Mouse (Mus musculus) kidney, embryonic 14.5 days (tissue): ENCODE results near the gene Ascl1. TPM values are rescaled to one million over a fixed set of nuclear protein-coding genes. Genes with fewer than 3 reads are reported as not detected.

Source experiments
- ATAC-seq: fragments of 200-750 bp; cut with Nextera tagmentation; 2 replicates; pipeline ENCODE4 v1.8.0; 2017; ENCODE audit warnings: moderate number of reproducible peaks, mild to moderate bottlenecking, moderate TSS enrichment, moderate library complexity; ENCODE audit not compliant: low FRiP score, low TSS enrichment
- H3K27ac ChIP-seq: fragments of 300-500 bp; sonication (generic); 2 replicates; pipeline ENCODE4 v1.5.1; 2014; ENCODE audit warnings: low read depth, mild to moderate bottlenecking, low read length, moderate library complexity, mixed read lengths
- H3K27me3 ChIP-seq: fragments of 300-500 bp; sonication (generic); 2 replicates; pipeline ENCODE4 v1.6.1; 2014; ENCODE audit warnings: mild to moderate bottlenecking, low read length; ENCODE audit not compliant: control insufficient read depth, insufficient read depth
- H3K36me3 ChIP-seq: fragments of 300-500 bp; sonication (generic); 2 replicates; pipeline ENCODE4 v1.6.1; 2014; ENCODE audit warnings: low read length, mixed read lengths; ENCODE audit not compliant: control insufficient read depth, insufficient read depth
- H3K4me1 ChIP-seq: fragments of 300-500 bp; sonication (generic); 2 replicates; pipeline ENCODE4 v1.6.1; 2014; ENCODE audit warnings: low read length, mixed read lengths; ENCODE audit not compliant: control insufficient read depth, insufficient read depth
- H3K4me2 ChIP-seq: fragments of 300-500 bp; sonication (generic); replicated peaks from 2 replicates; pipeline ENCODE4 v1.6.1; 2014; ENCODE audit warnings: low read depth, mild to moderate bottlenecking, low read length
- H3K4me3 ChIP-seq: fragments of 300-500 bp; sonication (generic); 2 replicates; pipeline ENCODE4 v1.5.1; 2014; ENCODE audit warnings: mild to moderate bottlenecking, low read length
- H3K9ac ChIP-seq: fragments of 300-500 bp; sonication (generic); 2 replicates; pipeline ENCODE4 v1.6.1; 2014; ENCODE audit warnings: low read depth, mild to moderate bottlenecking, low read length, moderate library complexity
- H3K9me3 ChIP-seq: fragments of 300-500 bp; sonication (generic); 2 replicates; pipeline ENCODE4 v1.6.1; 2016; ENCODE audit warnings: low read length; ENCODE audit not compliant: control insufficient read depth
- WGBS: fragments of 180-500 bp; shearing (Covaris S2); extraction: QIAGEN DNeasy Blood & Tissue Kit; methylation state at CpG from one replicate; pipeline ENCODE4 v1.1.7; 2014; 5-methylcytosine and 5-hydroxymethylcytosine counted together
- polyA plus RNA-seq: library from polyadenylated mRNA; unstranded; fragments of >200 nt; fragmentation: Nextera tagmentation; extraction: Ambion mirVana; gene quantifications from 2 replicates; pipeline ENCODE4 v1.2.1, GENCODE M21; 2014

The Ascl1 gene
- polyA plus RNA-seq, 1 experiment from 2014 or later: 0.93 TPM

DNA sequence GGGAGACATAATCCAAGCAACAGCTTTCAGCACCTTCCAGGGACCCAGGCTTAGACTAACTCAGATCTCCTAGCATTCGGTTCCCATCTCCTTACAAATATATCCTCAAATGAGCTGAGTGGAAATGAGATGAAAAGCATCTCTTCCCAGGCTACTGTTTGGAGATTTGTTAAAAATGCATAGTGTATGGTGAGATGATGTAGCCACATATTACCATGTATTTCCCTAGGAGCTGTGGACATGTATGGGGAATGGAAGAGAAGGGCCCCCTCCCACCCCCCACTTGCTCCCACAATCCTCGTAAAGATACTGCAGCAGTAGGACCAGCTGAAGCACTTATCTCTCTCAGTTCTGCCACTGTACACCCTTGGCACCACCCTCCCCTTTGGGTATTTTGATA, 3.1 kb downstream of the Ascl1 start:
- Histone ChIP-seq H3K9ac (no peak overlapping the region), H3K4me1 (peaks cover 20% of the 10 kb centered on the region; the same call in 1 of the 2 replicates), H3K27me3 (peaks cover 94% of the 10 kb centered on the region), H3K4me3 (no peak overlapping the region), H3K4me2 (no peak overlapping the region), H3K27ac (no peak overlapping the region), H3K36me3 (no peaks in the 10 kb centered on the region), H3K9me3 (no peaks in the 10 kb centered on the region)
- WGBS: 3% methylated on average over 2 of the region's 2 CpGs
- ATAC-seq: no peak

DNA sequence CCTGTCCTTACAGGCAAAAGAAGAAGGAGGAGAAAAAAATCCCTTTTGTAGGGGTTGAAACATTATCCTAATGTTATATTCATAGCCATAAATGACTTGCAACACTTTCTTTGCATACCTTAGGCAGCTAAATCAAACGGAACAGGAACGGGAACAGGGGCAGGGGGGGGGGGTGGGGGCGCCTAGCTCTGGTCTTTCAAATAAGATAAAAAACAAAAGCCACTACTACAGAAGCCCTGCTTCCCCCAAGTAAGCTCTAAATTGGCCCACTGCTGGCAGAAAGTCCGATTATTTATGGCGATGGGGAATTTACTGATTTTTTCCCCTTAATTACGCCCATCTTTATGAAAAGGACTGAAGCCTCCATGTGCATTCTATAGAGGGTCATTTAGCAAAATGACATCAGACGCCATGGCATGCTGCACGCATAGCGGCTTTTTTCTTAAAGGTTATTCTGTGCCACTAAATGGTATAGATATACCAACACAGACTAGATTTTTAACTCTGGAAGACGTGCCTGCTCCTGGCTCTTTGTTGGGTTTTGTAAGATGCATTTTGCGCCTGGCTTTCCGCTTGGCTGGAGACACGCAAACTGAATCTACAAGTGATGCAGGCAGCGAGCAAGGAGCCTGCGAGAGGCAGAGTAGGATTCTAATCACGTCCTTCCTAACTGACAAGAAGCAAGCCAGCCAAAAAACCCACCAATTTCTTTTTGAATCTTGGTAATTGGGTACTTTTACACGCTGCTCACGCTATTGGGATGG, 4.0 kb downstream of the Ascl1 start:
- Histone ChIP-seq H3K27ac (no peak overlapping the region), H3K9me3 (no peaks in the 10 kb centered on the region), H3K4me1 (peaks cover 15% of the 10 kb centered on the region; the same call in 1 of the 2 replicates), H3K36me3 (no peaks in the 10 kb centered on the region), H3K9ac (no peak overlapping the region), H3K4me2 (no peak overlapping the region), H3K4me3 (no peak overlapping the region), H3K27me3 (peaks cover 94% of the 10 kb centered on the region)
- no peak for ATAC-seq
- WGBS: under 1% methylated on average over 18 of the region's 18 CpGs

DNA sequence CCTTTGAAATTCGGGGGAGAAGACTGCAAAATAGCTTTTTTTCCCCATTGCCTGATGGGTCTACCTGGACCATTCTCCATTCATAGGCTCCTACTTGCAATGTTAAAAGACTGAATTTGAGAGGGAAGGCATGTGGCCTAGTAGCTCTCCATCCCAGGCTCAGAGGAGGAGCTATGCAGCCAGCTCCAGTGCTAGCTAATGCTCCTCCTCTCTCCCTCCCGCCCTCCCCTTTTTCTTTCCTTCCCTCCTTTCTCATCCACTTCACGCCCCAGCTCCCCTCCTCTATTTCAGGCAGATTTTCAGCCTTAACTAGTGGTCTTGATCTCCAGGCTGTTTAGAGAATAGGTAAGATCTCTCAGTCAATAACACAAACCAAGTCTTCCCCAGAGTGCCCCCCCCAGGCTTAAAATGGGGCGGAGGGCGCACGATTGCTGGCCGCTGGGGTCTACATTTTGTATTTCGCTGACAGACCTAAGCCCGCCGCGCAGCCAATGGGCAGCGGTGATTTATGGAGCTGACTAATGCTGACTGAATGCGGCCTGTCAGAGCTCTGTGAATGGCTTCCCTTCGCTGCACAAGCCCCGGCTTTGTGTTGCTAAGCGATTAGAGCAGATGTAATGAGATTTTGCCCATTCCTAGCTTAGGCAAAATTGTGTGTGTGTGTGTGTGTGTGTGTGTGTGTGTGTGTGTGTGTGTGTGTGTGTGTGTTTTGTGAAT, 4.9 kb downstream of the Ascl1 start:
- no peaks in the 10 kb centered on the region for H3K36me3 ChIP-seq
- H3K4me2 ChIP-seq: no peak overlapping the region; the same call in 1 of the 2 replicates
- H3K27me3 ChIP-seq: peaks cover 88% of the 10 kb centered on the region
- H3K4me3 ChIP-seq: no peak overlapping the region
- no peak overlapping the region for H3K9ac ChIP-seq
- H3K4me1 ChIP-seq: peaks cover 7% of the 10 kb centered on the region; the same call in 1 of the 2 replicates
- no peaks in the 10 kb centered on the region for H3K9me3 ChIP-seq
- peak; percentile 74 for ATAC-seq
- WGBS: 1% methylated on average over 16 of the region's 16 CpGs
- H3K27ac ChIP-seq: no peak overlapping the region

DNA sequence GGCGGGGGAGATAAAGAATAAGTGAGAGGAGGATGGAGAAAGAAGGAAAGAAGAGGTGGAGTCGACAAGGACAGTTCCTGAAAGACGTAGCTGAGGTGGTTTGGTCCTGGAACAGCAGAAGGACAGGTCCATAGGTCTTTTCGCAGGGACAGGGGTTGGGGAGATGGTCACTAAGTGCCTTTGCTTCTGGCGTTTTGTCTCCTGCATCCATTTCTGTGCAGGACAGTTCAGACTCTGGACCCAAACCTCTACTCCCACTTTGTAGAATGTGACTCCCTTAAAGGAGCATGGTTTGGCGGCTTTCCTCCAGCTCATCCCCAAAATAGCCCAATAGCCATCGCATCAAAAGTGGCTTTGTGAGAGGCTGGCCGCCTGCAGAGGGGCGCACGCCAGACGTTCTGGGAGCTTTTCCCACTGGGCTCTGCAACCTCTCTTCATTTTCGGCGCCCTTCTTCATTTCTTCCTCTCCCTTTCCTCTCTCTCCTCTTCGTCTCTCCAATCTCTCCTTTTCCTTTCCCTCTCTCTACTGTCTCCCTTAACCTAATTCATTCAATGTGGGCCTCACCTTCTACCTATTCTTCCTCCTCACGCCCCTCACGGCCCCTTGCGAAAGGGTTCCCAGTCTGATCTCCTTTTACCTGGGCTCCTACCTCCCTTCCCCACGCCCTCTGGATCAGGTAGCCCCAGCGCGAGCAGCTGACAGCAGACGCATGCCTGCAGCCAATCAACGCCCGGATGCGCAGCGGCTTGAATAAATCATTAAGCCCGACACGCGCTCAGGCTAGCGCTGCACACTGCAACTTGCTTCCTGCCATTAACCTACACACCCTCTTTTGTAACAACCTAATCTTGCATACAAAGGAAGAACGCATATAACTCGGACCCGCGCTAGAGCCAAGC, 7.5 kb downstream of the Ascl1 start:
- ATAC-seq: peak; percentile 68
- no peaks in the 10 kb centered on the region for H3K9me3 ChIP-seq
- H3K27ac ChIP-seq: no peak overlapping the region
- no peak overlapping the region for H3K4me3 ChIP-seq
- peaks cover 7% of the 10 kb centered on the region; the same call in 1 of the 2 replicates for H3K4me1 ChIP-seq
- no peaks in the 10 kb centered on the region for H3K36me3 ChIP-seq
- peaks cover 74% of the 10 kb centered on the region for H3K27me3 ChIP-seq
- H3K9ac ChIP-seq: no peak overlapping the region
- H3K4me2 ChIP-seq: peak overlapping the region; percentile 24
- WGBS: under 1% methylated on average over 33 of the region's 33 CpGs

DNA sequence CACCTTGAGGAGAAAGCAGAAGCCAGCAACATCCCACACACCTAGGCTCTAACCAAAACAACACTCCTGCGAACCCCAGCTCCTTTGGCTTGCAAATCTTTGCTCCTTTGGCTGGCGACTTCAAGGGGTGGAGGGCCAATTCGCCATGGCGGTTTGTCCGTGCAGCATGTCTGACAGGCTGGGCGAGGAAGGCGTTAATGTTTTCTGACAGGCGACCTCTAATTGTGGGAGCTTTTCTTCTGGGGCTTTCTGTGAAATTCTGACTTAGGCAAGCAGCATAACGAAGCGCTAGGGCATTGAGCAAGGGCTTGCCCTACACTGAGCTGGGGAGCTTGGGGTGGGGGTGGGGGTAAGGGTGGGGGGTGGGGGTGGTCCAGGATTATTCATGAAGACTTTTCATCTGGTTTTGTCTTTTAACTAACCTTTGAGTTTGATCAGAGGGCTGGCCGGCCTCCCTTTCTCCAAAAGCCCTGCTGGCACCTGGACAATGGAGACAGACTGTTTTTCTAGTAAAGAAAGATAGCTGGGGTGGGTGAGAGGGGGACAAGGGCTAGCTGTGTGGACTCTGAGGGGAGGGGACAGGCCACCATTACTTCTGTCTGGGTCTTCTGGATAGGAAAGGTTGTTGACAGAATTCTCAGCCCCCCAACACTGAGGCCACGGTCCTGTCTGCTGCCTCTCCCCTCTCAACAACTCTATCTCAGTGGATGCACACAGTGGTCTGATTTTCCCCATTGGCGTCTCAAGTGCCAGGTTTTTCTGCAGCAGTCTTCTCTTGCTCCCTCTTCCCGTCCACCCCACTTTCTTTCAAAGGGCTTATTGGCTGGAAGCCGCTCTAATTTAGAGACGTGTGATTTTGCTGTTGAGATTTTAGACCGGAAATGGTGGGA, 8.4 kb downstream of the Ascl1 start:
- Histone ChIP-seq H3K36me3 (no peaks in the 10 kb centered on the region), H3K9ac (no peak overlapping the region), H3K9me3 (no peaks in the 10 kb centered on the region), H3K4me1 (peaks cover 7% of the 10 kb centered on the region; the same call in 1 of the 2 replicates), H3K4me3 (no peak overlapping the region), H3K27me3 (peaks cover 66% of the 10 kb centered on the region), H3K4me2 (no peak overlapping the region), H3K27ac (no peak overlapping the region)
- no peak for ATAC-seq
- under 1% methylated on average over 17 of the region's 17 CpGs for WGBS

DNA sequence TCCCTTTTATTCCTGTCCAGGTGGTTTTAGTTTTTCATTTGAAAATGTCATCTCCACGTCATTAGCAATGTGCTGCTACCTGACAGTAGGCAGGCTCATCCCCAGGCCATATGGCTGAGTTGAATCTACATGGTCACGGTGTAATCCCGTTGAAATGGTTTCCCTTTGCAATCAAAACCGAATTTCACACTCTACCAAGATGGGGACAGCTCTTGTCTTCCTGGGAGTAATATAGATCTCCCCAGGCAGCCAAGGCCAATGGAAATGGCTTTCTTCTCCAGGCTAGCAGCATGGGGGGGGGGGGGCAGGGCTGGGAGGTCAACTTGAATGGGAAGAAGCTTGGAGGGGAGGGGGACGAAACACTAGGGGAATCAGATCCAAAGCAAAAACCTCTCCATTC, 15.6 kb downstream of the Ascl1 start:
- 66% methylated on average over 5 of the region's 5 CpGs for WGBS
- no peak overlapping the region for H3K4me2 ChIP-seq
- peaks cover 10% of the 10 kb centered on the region; the same call in 1 of the 2 replicates for H3K27me3 ChIP-seq
- no peak overlapping the region for H3K9ac ChIP-seq
- H3K9me3 ChIP-seq: no peaks in the 10 kb centered on the region
- H3K4me3 ChIP-seq: no peak overlapping the region
- no peaks in the 10 kb centered on the region for H3K4me1 ChIP-seq
- H3K27ac ChIP-seq: no peak overlapping the region
- ATAC-seq: no peak
- H3K36me3 ChIP-seq: no peaks in the 10 kb centered on the region

DNA sequence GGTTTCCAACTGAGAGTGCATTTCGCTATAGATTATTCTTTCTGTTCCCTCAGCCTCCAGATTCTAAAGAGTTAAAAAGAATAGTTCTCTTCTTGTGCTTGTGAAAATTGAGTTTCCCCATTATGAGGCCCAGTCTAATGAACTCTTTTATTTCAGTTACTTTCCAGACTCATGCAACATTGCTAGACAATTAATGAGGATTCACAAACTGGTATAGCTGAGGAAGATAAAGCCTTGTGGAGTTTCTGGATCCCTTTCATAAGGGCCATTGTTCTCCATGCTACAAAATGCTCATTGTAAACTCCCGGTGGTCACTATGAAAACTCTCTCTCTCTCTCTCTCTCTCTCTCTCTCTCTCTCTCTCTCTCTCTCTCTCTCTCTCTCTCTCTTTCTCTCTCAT, 18.5 kb downstream of the Ascl1 start:
- no peaks in the 10 kb centered on the region for H3K4me1 ChIP-seq
- no peak for ATAC-seq
- H3K4me3 ChIP-seq: no peak overlapping the region
- H3K36me3 ChIP-seq: no peaks in the 10 kb centered on the region
- H3K27me3 ChIP-seq: peaks cover 3% of the 10 kb centered on the region; the same call in 1 of the 2 replicates
- H3K4me2 ChIP-seq: no peak overlapping the region
- H3K9ac ChIP-seq: no peak overlapping the region
- WGBS: 86% methylated on average over 2 of the region's 2 CpGs
- no peak overlapping the region for H3K27ac ChIP-seq
- H3K9me3 ChIP-seq: no peaks in the 10 kb centered on the region

DNA sequence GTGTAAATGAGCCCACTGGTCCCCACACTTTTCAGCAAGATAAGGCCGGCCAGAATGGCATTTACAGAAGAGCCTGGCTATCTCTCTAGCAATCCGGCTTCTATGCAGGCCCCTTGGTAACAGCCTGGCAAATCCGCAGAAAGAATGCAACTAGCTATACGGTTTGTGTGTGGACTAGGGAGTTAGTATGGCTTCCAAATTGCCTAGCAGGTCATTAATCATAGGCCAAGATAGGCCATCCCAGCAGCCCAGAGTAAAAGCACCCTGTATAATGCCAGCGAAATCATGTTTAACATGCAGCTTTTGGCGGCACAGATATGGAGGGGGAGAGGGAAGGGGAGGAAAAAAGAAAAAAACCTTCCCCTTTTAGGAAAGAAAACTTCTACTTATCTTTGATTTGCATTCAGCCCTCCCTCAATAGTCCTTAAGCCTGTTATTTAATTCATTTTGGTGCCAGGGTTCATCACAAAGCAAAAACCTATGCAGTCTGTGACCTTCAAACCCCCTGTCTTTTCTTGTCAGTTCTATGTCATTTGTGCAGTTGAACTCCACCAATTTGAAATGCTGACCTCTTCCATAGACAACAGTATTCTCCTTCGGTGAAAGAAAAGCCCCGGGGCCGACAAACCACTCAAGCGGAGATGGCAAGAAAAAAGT, 19.9 kb downstream of the Ascl1 start:
- Histone ChIP-seq H3K9me3 (no peaks in the 10 kb centered on the region), H3K4me2 (no peak overlapping the region), H3K9ac (no peak overlapping the region), H3K27ac (no peak overlapping the region), H3K27me3 (peaks cover 3% of the 10 kb centered on the region; the same call in 1 of the 2 replicates), H3K4me3 (no peak overlapping the region), H3K4me1 (no peaks in the 10 kb centered on the region), H3K36me3 (no peaks in the 10 kb centered on the region)
- no peak for ATAC-seq
- WGBS: 66% methylated on average over 10 of the region's 10 CpGs
